Mouse (Mus musculus): ENCODE measurements around the gene Enox1. TPM values are rescaled to one million over a fixed set of nuclear protein-coding genes. Genes with fewer than 3 reads are reported as not detected.

Gene Enox1
- polyA plus RNA-seq, 2 experiments = 13.5 to 15.6 TPM

DNA sequence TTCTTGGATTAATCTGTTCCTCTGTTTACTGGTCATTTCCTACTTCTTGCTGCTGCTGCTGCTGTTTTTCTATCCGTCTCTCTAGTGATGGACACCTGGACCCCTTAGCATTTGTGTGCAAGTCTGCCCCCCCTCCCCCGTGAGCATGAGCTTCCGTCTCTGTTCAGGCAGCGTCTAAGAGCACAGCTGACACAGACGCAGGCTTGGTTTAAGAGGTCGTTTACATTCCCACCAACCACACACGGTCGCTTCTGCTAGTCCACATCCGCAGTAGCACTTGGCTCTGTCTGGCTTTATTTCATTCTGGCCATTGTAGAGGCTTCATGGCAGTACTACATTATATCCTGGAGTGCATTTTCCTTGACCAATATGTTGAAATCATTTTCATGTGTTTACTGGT, 301.7 kb downstream of the Enox1 start:
- Histone ChIP-seq H3K9me3 (ENCODE audit: control insufficient read depth, low read length) (no peaks in the 10 kb centered on the region), H3K27ac (replicated peaks; ENCODE audit: low read depth, low read length) (no peak overlapping the region), H3K27me3 (ENCODE audit: control insufficient read depth, insufficient read depth, low read length) (no peaks in the 10 kb centered on the region), H3K36me3 (ENCODE audit: control insufficient read depth, insufficient read depth, low read length) (no peaks in the 10 kb centered on the region), H3K4me1 (ENCODE audit: control insufficient read depth, insufficient read depth, low read length) (peaks cover 15% of the 10 kb centered on the region), H3K4me2 (replicated peaks; ENCODE audit: low read depth, low read length, severe bottlenecking) (no peak overlapping the region), H3K4me3 (replicated peaks; ENCODE audit: low read length) (no peak overlapping the region), H3K9ac (ENCODE audit: low read depth, low read length, severe bottlenecking) (no peak overlapping the region)
- ATAC-seq (ENCODE audit: low FRiP score, low read depth) = peak; percentile 34; the same call in 1 of the 2 replicates
- TF ChIP-seq POLR2A (IDR thresholded peaks at IDR 0.05; ENCODE audit: borderline replicate concordance, extremely low read depth, insufficient read depth, insufficient read length) = no peak
- DNase-seq (ENCODE audit: low spot score) = no peak
- 10% methylated on average over 9 of the region's 9 CpGs for WGBS

GRCm38 (mm10) chr14:77463919-77464318, 307.4 kb downstream of the Enox1 start:
- no peaks in the 10 kb centered on the region for H3K9me3 ChIP-seq (ENCODE audit: control insufficient read depth, low read length)
- no peak overlapping the region for H3K27ac ChIP-seq (replicated peaks; ENCODE audit: low read depth, low read length)
- DNase-seq (ENCODE audit: low spot score) (no peak), ATAC-seq (ENCODE audit: low FRiP score, low read depth) (no peak)
- no peak overlapping the region for H3K9ac ChIP-seq (ENCODE audit: low read depth, low read length, severe bottlenecking)
- 80% methylated on average over 4 of the region's 4 CpGs for WGBS
- no peak overlapping the region for H3K4me3 ChIP-seq (replicated peaks; ENCODE audit: low read length)
- H3K4me1 ChIP-seq (ENCODE audit: control insufficient read depth, insufficient read depth, low read length) = no peaks in the 10 kb centered on the region
- H3K27me3 ChIP-seq (ENCODE audit: control insufficient read depth, insufficient read depth, low read length) = no peaks in the 10 kb centered on the region
- H3K4me2 ChIP-seq (replicated peaks; ENCODE audit: low read depth, low read length, severe bottlenecking) = no peak overlapping the region
- H3K36me3 ChIP-seq (ENCODE audit: control insufficient read depth, insufficient read depth, low read length) = no peaks in the 10 kb centered on the region
- no peak for TF ChIP-seq POLR2A (IDR thresholded peaks at IDR 0.05; ENCODE audit: borderline replicate concordance, extremely low read depth, insufficient read depth, insufficient read length)

- no peaks in the 10 kb centered on the region for H3K4me1 ChIP-seq (ENCODE audit: control insufficient read depth, insufficient read depth, low read length)
- ATAC-seq (ENCODE audit: low FRiP score, low read depth) = no peak
- TF ChIP-seq POLR2A (IDR thresholded peaks at IDR 0.05; ENCODE audit: borderline replicate concordance, extremely low read depth, insufficient read depth, insufficient read length) = no peak
- no peak overlapping the region for H3K27ac ChIP-seq (replicated peaks; ENCODE audit: low read depth, low read length)
- no peak overlapping the region for H3K4me2 ChIP-seq (replicated peaks; ENCODE audit: low read depth, low read length, severe bottlenecking)
- 88% methylated on average over 4 of the region's 4 CpGs for WGBS
- H3K4me3 ChIP-seq (replicated peaks; ENCODE audit: low read length) = no peak overlapping the region
- no peaks in the 10 kb centered on the region for H3K27me3 ChIP-seq (ENCODE audit: control insufficient read depth, insufficient read depth, low read length)
- H3K9me3 ChIP-seq (ENCODE audit: control insufficient read depth, low read length) = no peaks in the 10 kb centered on the region
- no peak for DNase-seq (ENCODE audit: low spot score)
- no peaks in the 10 kb centered on the region for H3K36me3 ChIP-seq (ENCODE audit: control insufficient read depth, insufficient read depth, low read length)
- H3K9ac ChIP-seq (ENCODE audit: low read depth, low read length, severe bottlenecking) = no peak overlapping the region
These were observed 308.2 kb downstream of the Enox1 start for GRCm38 (mm10) chr14:77464782-77465181.

- ATAC-seq (ENCODE audit: low FRiP score, low read depth) (no peak), DNase-seq (ENCODE audit: low spot score) (peak; percentile 59)
- Histone ChIP-seq H3K4me2 (replicated peaks; ENCODE audit: low read depth, low read length, severe bottlenecking) (no peak overlapping the region), H3K4me3 (replicated peaks; ENCODE audit: low read length) (no peak overlapping the region), H3K27me3 (ENCODE audit: control insufficient read depth, insufficient read depth, low read length) (no peaks in the 10 kb centered on the region), H3K9me3 (ENCODE audit: control insufficient read depth, low read length) (no peaks in the 10 kb centered on the region), H3K36me3 (ENCODE audit: control insufficient read depth, insufficient read depth, low read length) (no peaks in the 10 kb centered on the region), H3K27ac (replicated peaks; ENCODE audit: low read depth, low read length) (no peak overlapping the region), H3K4me1 (ENCODE audit: control insufficient read depth, insufficient read depth, low read length) (no peaks in the 10 kb centered on the region), H3K9ac (ENCODE audit: low read depth, low read length, severe bottlenecking) (no peak overlapping the region)
- WGBS = 57% methylated on average over 3 of the region's 3 CpGs
- TF ChIP-seq POLR2A (IDR thresholded peaks at IDR 0.05; ENCODE audit: borderline replicate concordance, extremely low read depth, insufficient read depth, insufficient read length) = no peak
These were observed 314.0 kb downstream of the Enox1 start for GRCm38 (mm10) chr14:77470577-77470976.

DNA sequence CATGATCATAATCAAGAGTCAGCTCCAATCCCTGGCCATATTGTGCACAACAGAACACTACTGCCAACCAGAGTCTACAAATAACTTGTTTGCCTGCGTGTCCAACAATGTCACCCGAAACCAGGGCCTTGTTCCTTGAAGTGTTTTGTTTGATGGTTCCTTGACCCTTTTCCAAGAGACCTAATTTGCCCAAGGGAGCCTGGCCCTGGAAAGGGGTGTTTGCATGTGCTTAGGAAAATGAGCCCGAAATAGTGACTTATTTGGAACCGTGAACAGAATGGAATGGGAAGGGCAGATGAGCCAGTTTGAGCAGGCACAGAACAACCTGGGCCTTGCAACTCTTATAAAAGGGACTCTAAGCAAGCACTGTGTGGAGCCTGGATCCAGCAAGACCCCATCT, 316.9 kb downstream of the Enox1 start:
- ATAC-seq (ENCODE audit: low FRiP score, low read depth) = no peak
- WGBS = 72% methylated on average over 4 of the region's 4 CpGs
- H3K27me3 ChIP-seq (ENCODE audit: control insufficient read depth, insufficient read depth, low read length) = no peaks in the 10 kb centered on the region
- no peak overlapping the region for H3K27ac ChIP-seq (replicated peaks; ENCODE audit: low read depth, low read length)
- no peak for DNase-seq (ENCODE audit: low spot score)
- no peak overlapping the region for H3K4me2 ChIP-seq (replicated peaks; ENCODE audit: low read depth, low read length, severe bottlenecking)
- no peaks in the 10 kb centered on the region for H3K36me3 ChIP-seq (ENCODE audit: control insufficient read depth, insufficient read depth, low read length)
- H3K9ac ChIP-seq (ENCODE audit: low read depth, low read length, severe bottlenecking) = no peak overlapping the region
- H3K9me3 ChIP-seq (ENCODE audit: control insufficient read depth, low read length) = no peaks in the 10 kb centered on the region
- no peaks in the 10 kb centered on the region for H3K4me1 ChIP-seq (ENCODE audit: control insufficient read depth, insufficient read depth, low read length)
- TF ChIP-seq POLR2A (IDR thresholded peaks at IDR 0.05; ENCODE audit: borderline replicate concordance, extremely low read depth, insufficient read depth, insufficient read length) = no peak
- no peak overlapping the region for H3K4me3 ChIP-seq (replicated peaks; ENCODE audit: low read length)

GRCm38 (mm10) chr14:77474026-77474425, 317.5 kb downstream of the Enox1 start:
- DNase-seq (ENCODE audit: low spot score) (no peak), ATAC-seq (ENCODE audit: low FRiP score, low read depth) (no peak)
- 54% methylated on average over 5 of the region's 5 CpGs for WGBS
- H3K4me3 ChIP-seq (replicated peaks; ENCODE audit: low read length) = no peak overlapping the region
- H3K4me2 ChIP-seq (replicated peaks; ENCODE audit: low read depth, low read length, severe bottlenecking) = no peak overlapping the region
- H3K9ac ChIP-seq (ENCODE audit: low read depth, low read length, severe bottlenecking) = no peak overlapping the region
- H3K9me3 ChIP-seq (ENCODE audit: control insufficient read depth, low read length) = no peaks in the 10 kb centered on the region
- no peak overlapping the region for H3K27ac ChIP-seq (replicated peaks; ENCODE audit: low read depth, low read length)
- no peaks in the 10 kb centered on the region for H3K36me3 ChIP-seq (ENCODE audit: control insufficient read depth, insufficient read depth, low read length)
- no peaks in the 10 kb centered on the region for H3K27me3 ChIP-seq (ENCODE audit: control insufficient read depth, insufficient read depth, low read length)
- no peaks in the 10 kb centered on the region for H3K4me1 ChIP-seq (ENCODE audit: control insufficient read depth, insufficient read depth, low read length)
- TF ChIP-seq POLR2A (IDR thresholded peaks at IDR 0.05; ENCODE audit: borderline replicate concordance, extremely low read depth, insufficient read depth, insufficient read length) = no peak
